Mouse (Mus musculus): ENCODE results near the gene Isyna1. TPM values are rescaled to one million over a fixed set of nuclear protein-coding genes. Genes with fewer than 3 reads are reported as not detected.

Isyna1 gene
- polyA plus RNA-seq, 1 experiment = 102 TPM

- Histone ChIP-seq H3K4me1 (ENCODE audit: control insufficient read depth, insufficient read depth, low read length) (peaks cover 12% of the 10 kb centered on the region; the same call in 1 of the 2 replicates), H3K4me3 (replicated peaks; ENCODE audit: extremely low read depth, low read depth, low read length) (no peak overlapping the region)
- 82% methylated on average over 12 of the region's 12 CpGs for WGBS
- TF ChIP-seq POLR2A (IDR thresholded peaks at IDR 0.05; ENCODE audit: borderline replicate concordance, extremely low read depth, low read depth, low read length) (no peak), CTCF (IDR thresholded peaks at IDR 0.05; ENCODE audit: insufficient read depth, low read length) (no peak)
- no peak for DNase-seq
These were observed 5.5 kb downstream of the Isyna1 start for GRCm38 (mm10) chr8:70599507-70600290.

GRCm38 (mm10) chr8:70600473-70601270, 6.5 kb downstream of the Isyna1 start:
- H3K4me3 ChIP-seq (replicated peaks; ENCODE audit: extremely low read depth, low read depth, low read length) = no peak overlapping the region
- H3K4me1 ChIP-seq (ENCODE audit: control insufficient read depth, insufficient read depth, low read length) = peaks cover 7% of the 10 kb centered on the region; the same call in 1 of the 2 replicates

DNA sequence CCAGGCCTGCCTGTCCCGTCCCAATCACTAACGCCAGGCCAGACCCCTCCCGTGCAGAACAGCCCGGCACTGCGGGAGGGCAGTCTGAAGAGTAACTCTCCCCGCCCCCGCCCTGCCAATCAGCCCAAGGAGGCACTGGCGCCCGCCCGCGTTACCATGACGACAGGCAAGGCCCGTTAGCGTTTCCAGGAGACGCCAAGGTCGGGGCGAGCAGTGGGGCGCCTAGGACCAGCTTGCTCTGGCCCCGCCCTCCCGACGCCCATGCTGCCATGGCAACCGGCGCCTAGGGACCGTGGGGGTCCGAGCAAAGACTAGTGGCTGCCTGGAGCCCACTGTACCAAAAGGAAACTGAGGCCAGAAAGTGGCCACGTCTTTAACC, 7.1 kb downstream of the Isyna1 start:
- peak; percentile 60 for DNase-seq
- TF ChIP-seq CTCF (IDR thresholded peaks at IDR 0.05; ENCODE audit: insufficient read depth, low read length) (no peak), POLR2A (IDR thresholded peaks at IDR 0.05; ENCODE audit: borderline replicate concordance, extremely low read depth, low read depth, low read length) (no peak)
- H3K4me3 ChIP-seq (replicated peaks; ENCODE audit: extremely low read depth, low read depth, low read length) = no peak overlapping the region
- WGBS = 7% methylated on average over 24 of the region's 26 CpGs
- H3K4me1 ChIP-seq (ENCODE audit: control insufficient read depth, insufficient read depth, low read length) = peaks cover 7% of the 10 kb centered on the region; the same call in 1 of the 2 replicates

More at GRCm38 (mm10) chr8:70600473-70601270, 6.5 kb downstream of the Isyna1 start:
- DNase-seq = no peak
- WGBS = 31% methylated on average over 10 of the region's 10 CpGs
- no peak; the same call in 1 of the 2 replicates for TF ChIP-seq POLR2A (IDR thresholded peaks at IDR 0.05; ENCODE audit: borderline replicate concordance, extremely low read depth, low read depth, low read length)
- no peak for TF ChIP-seq CTCF (IDR thresholded peaks at IDR 0.05; ENCODE audit: insufficient read depth, low read length)

- H3K4me3 ChIP-seq (replicated peaks; ENCODE audit: extremely low read depth, low read depth, low read length) = no peak overlapping the region
- peaks cover 11% of the 10 kb centered on the region for H3K4me1 ChIP-seq (ENCODE audit: control insufficient read depth, insufficient read depth, low read length)
- DNase-seq = no peak
- TF ChIP-seq POLR2A (IDR thresholded peaks at IDR 0.05; ENCODE audit: borderline replicate concordance, extremely low read depth, low read depth, low read length) = no peak
- no peak for TF ChIP-seq CTCF (IDR thresholded peaks at IDR 0.05; ENCODE audit: insufficient read depth, low read length)
- WGBS = 91% methylated on average over 13 of the region's 13 CpGs
These were observed 8.1 kb downstream of the Isyna1 start for GRCm38 (mm10) chr8:70602139-70602811.

GRCm38 (mm10) chr8:70604558-70604957, 10.4 kb downstream of the Isyna1 start:
- no peak overlapping the region for H3K4me3 ChIP-seq (replicated peaks; ENCODE audit: extremely low read depth, low read depth, low read length)
- DNase-seq = no peak
- H3K4me1 ChIP-seq (ENCODE audit: control insufficient read depth, insufficient read depth, low read length) = peaks cover 18% of the 10 kb centered on the region
- TF ChIP-seq CTCF (IDR thresholded peaks at IDR 0.05; ENCODE audit: insufficient read depth, low read length) (no peak), POLR2A (IDR thresholded peaks at IDR 0.05; ENCODE audit: borderline replicate concordance, extremely low read depth, low read depth, low read length) (no peak)
- WGBS = 90% methylated on average over 7 of the region's 7 CpGs

DNA sequence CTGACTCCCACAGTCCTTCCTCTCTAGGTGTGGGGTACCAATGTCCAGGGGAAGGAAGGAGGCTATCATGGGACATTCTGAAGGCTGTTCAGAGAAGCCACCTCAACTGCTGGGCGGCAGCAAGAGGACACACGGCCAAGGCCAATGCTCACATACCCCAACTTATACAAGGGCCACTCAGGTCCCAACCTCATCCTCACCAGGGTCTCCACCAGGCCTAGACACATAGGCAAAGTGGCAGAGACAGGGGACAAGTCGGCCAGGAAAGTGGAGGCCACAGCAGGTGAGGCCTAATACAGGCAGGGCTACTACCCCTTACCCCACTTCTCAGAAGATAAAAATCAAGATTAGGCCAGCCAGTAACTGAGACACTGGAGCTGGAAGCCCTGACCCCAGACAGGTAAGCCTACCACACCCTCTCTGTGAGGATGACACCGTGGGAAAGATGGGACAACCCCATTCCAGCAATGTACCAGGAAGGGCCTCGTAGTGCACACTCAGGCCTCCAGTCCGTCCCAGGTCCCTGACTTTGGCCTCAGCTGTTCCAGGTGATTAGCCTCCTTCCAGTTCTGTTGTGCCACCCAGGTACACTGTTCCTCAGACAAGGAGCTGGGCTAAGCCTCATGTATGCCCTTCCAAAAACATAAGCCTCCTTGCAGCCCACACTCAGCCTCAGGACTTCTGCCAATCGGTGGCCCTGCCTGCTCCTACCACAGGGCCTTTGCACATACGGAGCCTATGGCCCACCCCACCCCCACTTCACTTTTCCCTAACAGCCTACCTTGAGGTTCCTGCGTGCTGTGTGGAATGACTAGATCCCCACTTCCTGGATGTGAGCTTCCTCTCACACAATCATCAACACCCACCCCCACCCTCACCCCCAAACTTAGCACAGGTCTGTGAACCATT, 12.0 kb downstream of the Isyna1 start:
- peaks cover 20% of the 10 kb centered on the region for H3K4me1 ChIP-seq (ENCODE audit: control insufficient read depth, insufficient read depth, low read length)
- TF ChIP-seq CTCF (IDR thresholded peaks at IDR 0.05; ENCODE audit: insufficient read depth, low read length) (no peak), POLR2A (IDR thresholded peaks at IDR 0.05; ENCODE audit: borderline replicate concordance, extremely low read depth, low read depth, low read length) (no peak)
- no peak overlapping the region for H3K4me3 ChIP-seq (replicated peaks; ENCODE audit: extremely low read depth, low read depth, low read length)
- 77% methylated on average over 9 of the region's 9 CpGs for WGBS
- no peak for DNase-seq

DNA sequence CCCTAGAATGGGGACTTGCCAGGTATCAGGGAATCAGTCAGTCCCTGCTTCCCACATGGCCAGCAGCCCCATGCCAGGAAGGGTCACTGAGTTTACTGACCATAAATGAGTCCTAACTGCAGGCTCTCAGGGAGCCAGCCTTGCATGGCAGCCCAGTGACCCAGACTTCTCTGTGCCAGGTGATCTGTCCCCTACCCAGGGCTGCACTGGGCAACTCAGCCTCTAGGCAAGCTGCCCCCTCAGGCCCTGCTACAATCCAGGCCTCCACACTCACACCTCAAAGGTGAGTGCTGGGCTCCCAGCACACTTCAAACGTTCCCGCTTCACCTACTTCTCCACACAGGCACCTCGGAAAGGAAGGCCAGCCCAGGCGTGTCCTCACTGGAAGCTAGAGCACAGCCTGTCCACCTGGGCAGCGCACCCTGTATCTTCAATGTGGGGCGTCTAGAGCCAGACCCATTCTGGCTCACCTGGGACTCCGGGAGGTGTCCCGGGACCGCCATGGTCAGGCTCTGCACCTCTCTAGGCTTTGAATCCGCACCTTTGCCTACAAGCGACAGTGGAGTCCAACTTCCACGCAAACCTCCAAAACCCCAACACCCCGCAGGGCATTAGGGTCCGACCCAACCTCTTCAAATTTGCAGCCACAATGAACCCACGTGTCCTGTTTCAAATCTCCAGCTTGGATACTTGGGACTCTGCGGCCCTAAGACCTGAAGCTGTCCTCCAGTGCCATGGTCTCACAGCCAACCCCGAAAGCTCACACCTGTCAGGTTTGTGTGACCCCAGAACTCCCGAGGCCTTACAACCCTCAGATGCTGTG, 12.8 kb downstream of the Isyna1 start:
- Histone ChIP-seq H3K4me1 (ENCODE audit: control insufficient read depth, insufficient read depth, low read length) (peaks cover 19% of the 10 kb centered on the region), H3K4me3 (replicated peaks; ENCODE audit: extremely low read depth, low read depth, low read length) (peak overlapping the region; percentile 91)
- WGBS = 61% methylated on average over 18 of the region's 18 CpGs
- TF ChIP-seq POLR2A (IDR thresholded peaks at IDR 0.05; ENCODE audit: borderline replicate concordance, extremely low read depth, low read depth, low read length) (no peak), CTCF (IDR thresholded peaks at IDR 0.05; ENCODE audit: insufficient read depth, low read length) (no peak)
- DNase-seq = no peak

DNA sequence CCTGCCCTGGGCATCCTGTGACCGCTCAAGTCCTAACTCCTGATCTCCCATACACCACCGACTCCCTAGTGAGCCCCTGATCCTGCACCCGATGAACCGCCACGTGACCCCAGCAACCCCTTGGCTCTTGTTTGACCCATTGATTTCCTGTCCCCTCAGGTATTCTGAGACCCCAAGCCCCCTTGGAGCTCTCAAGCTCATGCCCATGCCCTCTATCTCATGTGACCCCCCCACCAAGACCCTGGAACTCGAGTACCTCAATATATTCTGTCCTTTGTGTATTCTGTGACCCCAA, 13.4 kb downstream of the Isyna1 start:
- H3K4me3 ChIP-seq (replicated peaks; ENCODE audit: extremely low read depth, low read depth, low read length) = peak overlapping the region; percentile 91
- DNase-seq = no peak
- peaks cover 19% of the 10 kb centered on the region for H3K4me1 ChIP-seq (ENCODE audit: control insufficient read depth, insufficient read depth, low read length)
- WGBS = 11% methylated on average over 6 of the region's 6 CpGs
- TF ChIP-seq POLR2A (IDR thresholded peaks at IDR 0.05; ENCODE audit: borderline replicate concordance, extremely low read depth, low read depth, low read length) (no peak), CTCF (IDR thresholded peaks at IDR 0.05; ENCODE audit: insufficient read depth, low read length) (no peak)
